Mouse (Mus musculus) inflammation-experienced regulatory T-cells (primary cell): Measurements from ENCODE around the gene Gm43302. TPM values are rescaled to one million over a fixed set of nuclear protein-coding genes. Genes with fewer than 3 reads are reported as not detected.

ENCODE experiments used
- polyA plus RNA-seq, 2 experiments: library from polyadenylated mRNA; unstranded; fragments of 100-300 nt; shearing (Covaris generic); gene quantifications; one replicate each; pipeline ENCODE4 v1.2.1; 2017

Gm43302 gene
- polyA plus RNA-seq = 1 to 10 TPM; 3.8 to 4.8 TPM

DNA sequence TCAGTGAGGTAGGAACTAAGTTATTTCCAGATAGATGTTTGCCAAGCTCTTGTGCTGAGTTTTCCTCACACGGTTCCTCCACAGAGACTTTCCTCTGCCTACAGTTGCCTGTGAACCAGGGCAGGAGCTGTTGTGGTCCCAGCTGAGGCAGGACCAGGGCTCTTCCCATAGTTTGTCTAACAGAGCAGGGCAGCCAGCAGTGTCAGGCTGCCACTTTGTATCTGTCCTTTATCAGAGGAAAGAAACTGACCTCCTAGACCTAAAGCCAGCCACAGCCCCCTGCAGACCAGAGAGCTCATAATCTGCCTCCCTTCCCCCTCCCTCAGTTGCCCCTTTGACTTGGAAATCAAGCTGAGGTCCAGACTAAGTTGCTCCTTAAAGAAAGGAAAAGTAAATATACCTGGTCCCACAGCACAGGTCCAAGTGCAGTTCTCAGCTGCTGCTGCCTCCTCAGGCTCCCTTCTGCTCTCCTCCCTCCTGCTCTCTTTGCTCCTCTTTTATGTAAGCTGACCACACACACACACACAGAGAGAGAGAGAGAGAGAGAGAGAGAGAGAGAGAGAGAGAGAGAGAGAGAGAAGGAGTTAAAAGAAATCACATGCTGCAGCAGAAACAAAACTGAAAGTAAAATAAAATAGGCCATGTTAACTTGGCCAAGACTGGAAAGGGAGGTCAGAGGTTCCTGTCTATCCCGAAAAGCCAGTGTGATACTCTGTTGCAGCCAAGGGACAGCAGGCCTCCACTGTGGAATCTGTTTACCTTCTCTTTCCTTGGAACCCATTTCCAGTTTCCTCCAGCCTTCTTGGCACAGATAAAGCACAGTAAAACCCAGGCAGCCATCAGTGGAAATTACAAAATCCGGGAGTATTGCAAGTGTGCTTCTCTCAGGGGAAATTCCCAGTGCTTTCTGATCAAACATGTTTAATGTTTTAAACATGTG is at the start of gene Gm43302, which contains the start of gene Gbp6:
Gene Gm43302, minus strand, starts transcription at position 470 of the 940 bp plus-strand sequence.
Gene Gbp6, minus strand, starts transcription at position 473 of the 940 bp plus-strand sequence.

GRCm38 (mm10) chr5:105239483-105240047 is 53.9 kb downstream of the Gm43302 start, which contains the start of gene Gbp10:
Gbp10 (minus strand) TSS chr5:105239533.

Other genes starting within 250 kb of the Gm43302 start
- gene Gbp9, start 154.2 kb downstream of the Gm43302 start, polyA plus RNA-seq = 100 to 1,000 TPM; 112 to 114 TPM
- gene Gbp8, start 154.2 kb downstream of the Gm43302 start, polyA plus RNA-seq = 100 to 1,000 TPM; 101 to 112 TPM
- gene Gbp4, start 154.1 kb downstream of the Gm43302 start, polyA plus RNA-seq = 100 to 1,000 TPM; 230 to 242 TPM
- gene Gbp10, start 54.2 kb downstream of the Gm43302 start, polyA plus RNA-seq = 10 to 100 TPM; 44.9 to 76.5 TPM
- gene Gbp6, start within 50 bp of the Gm43302 start, polyA plus RNA-seq = 100 to 1,000 TPM; 138 to 196 TPM
- 10 to 100 TPM in 1 of 2 experiments, 1 to 10 TPM in 1; 5.5 to 10.4 TPM for gene Lrrc8b, start 122.1 kb upstream of the Gm43302 start, polyA plus RNA-seq
- 100 to 1,000 TPM; 114 to 140 TPM for gene Lrrc8c, start 225.7 kb upstream of the Gm43302 start, polyA plus RNA-seq